Mouse (Mus musculus) erythroblast, embryonic 14.5 days (primary cell): ENCODE measurements around the gene Ankrd34c. TPM values are rescaled to one million over a fixed set of nuclear protein-coding genes. Genes with fewer than 3 reads are reported as not detected.
A peak's percentile ranks its signal among the peaks of the same experiment; 100 is the strongest.

ENCODE experiments used
- H3K27me3 ChIP-seq: 2 replicates; pipeline ENCODE4 v1.6.1; 2012; ENCODE audit warnings: inconsistent platforms; ENCODE audit not compliant: control insufficient read depth
- H3K36me3 ChIP-seq: 2 replicates; pipeline ENCODE4 v1.6.1; 2012; ENCODE audit warnings: mild to moderate bottlenecking, inconsistent platforms; ENCODE audit not compliant: control insufficient read depth
- H3K4me1 ChIP-seq: 2 replicates; pipeline ENCODE4 v1.6.1; 2012; ENCODE audit warnings: inconsistent platforms; ENCODE audit not compliant: control insufficient read depth
- H3K4me3 ChIP-seq: replicated peaks from 2 replicates; pipeline ENCODE3; 2012; ENCODE audit warnings: moderate library complexity, mild to moderate bottlenecking, inconsistent platforms
- H3K9me3 ChIP-seq: 2 replicates; pipeline ENCODE4 v1.6.1; 2012; ENCODE audit warnings: low read length, inconsistent platforms, mixed read lengths; ENCODE audit not compliant: control insufficient read depth
- GATA1 ChIP-seq: IDR thresholded peaks from 2 replicates; pipeline ENCODE4 v1.6.1; 2012; ENCODE audit warnings: low read length, inconsistent platforms, mixed read lengths
- TAL1 ChIP-seq: IDR thresholded peaks from 3 replicates; pipeline ENCODE4 v1.6.1; 2012; ENCODE audit warnings: low read length, inconsistent platforms, mixed read lengths
- polyA plus RNA-seq: library from polyadenylated mRNA; stranded (reverse); fragments of >175 nt; gene quantifications from 2 replicates; pipeline ENCODE4 v1.2.3, GENCODE M21; 2012

Gene Ankrd34c
- polyA plus RNA-seq, 1 experiment = not detected

GRCm38 (mm10) chr9:89737888-89738287, 387 bp downstream of the Ankrd34c start:
- TF ChIP-seq GATA1 (no peak), TAL1 (no peak)
- H3K27me3 ChIP-seq = no peaks in the 10 kb centered on the region; the same call in 1 of the 2 replicates
- no peaks in the 10 kb centered on the region for H3K9me3 ChIP-seq
- H3K4me3 ChIP-seq = no peak overlapping the region
- H3K4me1 ChIP-seq = no peaks in the 10 kb centered on the region
- no peaks in the 10 kb centered on the region for H3K36me3 ChIP-seq

- no peaks in the 10 kb centered on the region for H3K36me3 ChIP-seq
- no peaks in the 10 kb centered on the region; the same call in 1 of the 2 replicates for H3K27me3 ChIP-seq
- no peak for TF ChIP-seq GATA1
- TF ChIP-seq TAL1 = no peak
- H3K9me3 ChIP-seq = no peaks in the 10 kb centered on the region
- H3K4me3 ChIP-seq = no peak overlapping the region
- no peaks in the 10 kb centered on the region for H3K4me1 ChIP-seq
These were observed 1.2 kb downstream of the Ankrd34c start for GRCm38 (mm10) chr9:89736932-89737705.

- no peaks in the 10 kb centered on the region for H3K9me3 ChIP-seq
- H3K4me3 ChIP-seq = no peak overlapping the region
- peaks cover 3% of the 10 kb centered on the region; the same call in 1 of the 2 replicates for H3K36me3 ChIP-seq
- TF ChIP-seq TAL1 (no peak), GATA1 (no peak)
- H3K4me1 ChIP-seq = peaks cover 21% of the 10 kb centered on the region
- no peaks in the 10 kb centered on the region for H3K27me3 ChIP-seq
These were observed 31.4 kb downstream of the Ankrd34c start for GRCm38 (mm10) chr9:89706906-89707305.

- H3K9me3 ChIP-seq = no peaks in the 10 kb centered on the region
- H3K27me3 ChIP-seq = no peaks in the 10 kb centered on the region
- peaks cover 21% of the 10 kb centered on the region for H3K4me1 ChIP-seq
- peaks cover 9% of the 10 kb centered on the region; the same call in 1 of the 2 replicates for H3K36me3 ChIP-seq
- TF ChIP-seq TAL1 (no peak), GATA1 (no peak)
- H3K4me3 ChIP-seq = peak overlapping the region; percentile 72
These were observed 33.1 kb downstream of the Ankrd34c start for GRCm38 (mm10) chr9:89705197-89705533.

GRCm38 (mm10) chr9:89704265-89705196, 33.7 kb downstream of the Ankrd34c start, which contains the start of gene Tmed3:
Gene Tmed3 (minus strand): TSS chr9:89705068.
- H3K36me3 ChIP-seq = peaks cover 14% of the 10 kb centered on the region
- H3K4me3 ChIP-seq = peak within 1 kb of the TSS; percentile 72
- H3K9me3 ChIP-seq = no peaks in the 10 kb centered on the region
- no peak for TF ChIP-seq TAL1
- no peak for TF ChIP-seq GATA1
- H3K4me1 ChIP-seq = peaks cover 21% of the 10 kb centered on the region
- H3K27me3 ChIP-seq = no peaks in the 10 kb centered on the region

DNA sequence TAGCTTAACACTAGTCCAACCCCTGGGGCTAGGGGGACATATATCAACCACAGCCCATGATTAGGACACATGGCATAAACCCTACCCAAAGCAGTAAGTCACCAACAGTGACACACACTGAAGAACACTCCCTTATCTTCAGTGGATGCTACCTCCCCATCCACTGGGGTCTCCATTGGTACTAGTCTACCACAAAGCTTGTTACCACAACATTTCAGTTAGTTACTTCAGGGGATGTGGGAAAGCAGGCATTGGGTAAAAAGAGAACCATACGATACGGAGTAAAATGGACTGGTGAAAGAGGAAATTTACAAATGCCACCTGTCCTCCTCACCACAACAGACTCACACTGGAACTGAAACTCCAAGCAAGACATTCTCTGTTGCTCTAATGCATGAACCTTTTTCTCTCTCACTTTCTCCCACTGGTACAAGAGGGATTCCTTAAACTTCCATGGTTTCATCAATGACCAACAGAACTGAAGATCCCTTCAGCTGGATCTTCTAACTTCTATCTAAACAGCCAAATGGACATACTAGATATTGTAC, 37.3 kb downstream of the Ankrd34c start:
- H3K9me3 ChIP-seq = no peaks in the 10 kb centered on the region
- TF ChIP-seq TAL1 (no peak), GATA1 (no peak)
- no peak overlapping the region for H3K4me3 ChIP-seq
- H3K36me3 ChIP-seq = peaks cover 26% of the 10 kb centered on the region
- H3K4me1 ChIP-seq = peaks cover 18% of the 10 kb centered on the region
- H3K27me3 ChIP-seq = no peaks in the 10 kb centered on the region

DNA sequence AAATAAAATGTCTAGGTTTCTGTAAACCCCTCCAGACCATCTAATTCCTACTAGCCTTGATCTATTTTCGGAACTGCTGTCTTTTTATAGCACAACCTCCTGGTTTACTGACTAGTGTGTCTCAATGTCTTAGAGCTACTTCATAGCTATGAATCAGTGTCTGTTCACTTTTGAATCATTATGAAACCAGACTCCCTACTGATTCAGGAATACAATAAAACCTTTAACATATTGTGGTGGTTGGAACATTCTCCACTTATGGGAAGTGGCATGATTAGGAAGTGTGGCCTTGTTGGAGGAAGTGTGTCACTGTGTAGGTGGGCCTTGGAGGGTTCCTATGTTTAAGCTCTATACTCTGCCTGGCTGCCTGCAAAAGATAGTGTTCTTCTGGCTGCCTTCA, 43.1 kb downstream of the Ankrd34c start:
- TF ChIP-seq GATA1 (no peak), TAL1 (no peak)
- Histone ChIP-seq H3K4me3 (no peak overlapping the region), H3K36me3 (peaks cover 17% of the 10 kb centered on the region), H3K4me1 (no peaks in the 10 kb centered on the region), H3K9me3 (no peaks in the 10 kb centered on the region), H3K27me3 (no peaks in the 10 kb centered on the region)

DNA sequence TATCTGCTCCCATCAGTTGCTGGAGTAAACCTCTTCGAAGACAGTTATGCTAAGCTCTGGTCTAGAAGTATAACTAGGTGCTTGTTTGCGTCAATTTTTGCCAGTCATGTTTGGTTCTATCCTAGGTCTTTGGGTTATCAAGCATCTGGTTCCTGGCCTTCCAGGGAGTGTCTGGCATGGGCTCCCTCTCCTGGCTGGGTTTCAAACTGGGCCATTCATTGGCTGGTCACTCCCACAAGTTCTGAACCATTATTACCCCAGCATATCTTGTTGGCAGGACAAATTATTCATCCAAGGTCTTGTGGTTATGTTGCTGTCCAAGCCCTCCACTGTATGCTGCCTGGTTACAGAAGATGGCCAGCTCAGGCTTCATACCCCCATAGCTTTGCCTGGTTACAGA, 44.6 kb downstream of the Ankrd34c start:
- H3K27me3 ChIP-seq = no peaks in the 10 kb centered on the region
- H3K36me3 ChIP-seq = peaks cover 4% of the 10 kb centered on the region
- H3K4me1 ChIP-seq = no peaks in the 10 kb centered on the region
- H3K4me3 ChIP-seq = no peak overlapping the region
- no peak for TF ChIP-seq TAL1
- no peak for TF ChIP-seq GATA1
- no peaks in the 10 kb centered on the region for H3K9me3 ChIP-seq

DNA sequence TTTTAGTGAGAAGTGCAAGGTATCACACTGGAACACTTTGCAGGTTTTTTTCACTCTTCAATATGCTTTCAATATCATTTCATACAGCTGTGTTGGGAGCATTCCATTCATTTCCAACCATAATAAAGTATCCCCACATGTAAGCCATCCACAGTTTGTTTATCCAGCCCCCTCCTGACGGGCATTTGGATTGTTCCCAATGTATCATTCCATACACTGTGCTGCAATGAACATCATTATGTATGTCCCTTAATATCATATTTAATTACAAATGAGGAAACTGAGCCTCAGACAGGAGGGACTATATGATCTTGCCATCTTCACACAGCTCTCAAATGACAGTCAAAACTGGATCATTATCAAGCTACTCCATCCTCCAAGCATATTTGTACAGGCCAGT, 49.1 kb downstream of the Ankrd34c start:
- TF ChIP-seq GATA1 (no peak), TAL1 (no peak)
- Histone ChIP-seq H3K4me1 (no peaks in the 10 kb centered on the region), H3K27me3 (no peaks in the 10 kb centered on the region), H3K36me3 (no peaks in the 10 kb centered on the region), H3K9me3 (no peaks in the 10 kb centered on the region), H3K4me3 (no peak overlapping the region)
